Mouse (Mus musculus): ENCODE data around the gene Laptm4a. TPM values are rescaled to one million over a fixed set of nuclear protein-coding genes. Genes with fewer than 3 reads are reported as not detected.

The Laptm4a gene
- 140 and 163 TPM in 2 replicates for polyA plus RNA-seq (2012; rRNA removed)

DNA sequence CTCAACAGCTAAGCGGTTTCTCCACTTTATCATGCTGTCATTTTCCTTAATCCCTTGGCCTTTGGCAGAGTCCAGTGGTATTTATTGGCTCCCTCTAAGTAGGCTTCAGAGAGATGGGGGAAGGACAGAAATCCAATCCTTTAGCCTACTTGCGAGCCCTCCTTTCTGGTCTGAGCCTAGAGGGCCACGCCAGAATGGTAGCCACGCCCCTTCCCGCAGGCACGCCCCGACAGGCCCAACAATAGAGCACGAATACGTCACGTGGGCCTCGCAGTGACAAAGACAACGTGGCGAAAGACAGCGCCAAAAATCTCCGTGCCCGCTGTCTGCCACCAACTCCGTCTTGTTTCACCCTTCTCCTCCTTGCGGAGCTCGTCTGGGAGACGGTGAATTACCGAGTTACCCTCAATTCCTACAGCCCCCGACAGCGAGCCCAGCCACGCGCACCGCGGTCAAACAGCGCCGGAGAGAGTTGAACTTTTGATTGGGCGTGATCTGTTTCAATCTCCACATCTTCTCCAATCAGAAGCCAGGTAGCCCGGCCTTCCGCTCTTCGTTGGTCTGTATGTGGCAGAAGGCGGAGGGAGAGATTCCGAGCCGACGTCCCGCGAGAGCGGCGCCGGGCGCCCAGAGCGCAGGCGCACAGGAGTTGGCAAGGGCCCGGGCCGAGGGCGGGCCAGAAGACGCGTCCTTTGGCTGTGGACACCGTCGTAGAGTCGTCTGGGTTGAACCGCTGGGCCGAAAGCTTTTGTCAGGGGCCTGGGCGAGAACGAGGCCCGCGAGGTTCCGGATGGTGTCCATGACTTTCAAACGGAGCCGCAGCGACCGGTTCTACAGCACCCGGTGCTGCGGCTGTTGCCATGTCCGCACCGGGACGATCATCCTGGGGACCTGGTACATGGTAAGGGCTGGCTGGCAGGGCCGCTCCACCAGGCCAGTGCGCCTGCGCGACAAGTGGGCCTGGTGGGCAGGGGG, at the start of gene Laptm4a:
TSS of gene Laptm4a (plus strand) at position 271 of the 975 bp plus-strand sequence.
- peak; percentile 93 for DNase-seq (ENCODE audit: low read depth, low spot score)
- WGBS: under 1% methylated on average over 73 of the region's 73 CpGs

DNA sequence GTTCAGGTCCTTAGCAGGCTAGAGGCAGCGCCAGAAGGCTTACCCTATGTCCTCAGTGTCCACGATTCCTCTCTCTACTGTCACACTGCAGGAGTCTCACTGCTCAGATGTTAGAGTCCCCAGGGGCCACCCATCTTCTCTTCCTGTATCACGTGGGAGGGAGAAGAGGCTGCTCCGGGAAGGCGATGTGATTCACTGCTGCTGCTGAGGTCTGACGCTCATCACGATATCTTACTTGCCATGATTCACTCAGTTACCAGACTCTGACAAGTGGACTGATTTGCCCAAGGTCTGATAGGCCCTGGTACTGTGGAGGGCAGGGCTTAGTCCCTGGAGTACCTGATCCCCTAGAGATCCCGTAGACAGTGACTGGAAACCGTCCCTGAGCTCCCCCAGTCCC, 45.9 kb upstream of the Laptm4a start:
- DNase-seq (ENCODE audit: low read depth, low spot score): no peak
- WGBS: 78% methylated on average over 9 of the region's 9 CpGs

DNA sequence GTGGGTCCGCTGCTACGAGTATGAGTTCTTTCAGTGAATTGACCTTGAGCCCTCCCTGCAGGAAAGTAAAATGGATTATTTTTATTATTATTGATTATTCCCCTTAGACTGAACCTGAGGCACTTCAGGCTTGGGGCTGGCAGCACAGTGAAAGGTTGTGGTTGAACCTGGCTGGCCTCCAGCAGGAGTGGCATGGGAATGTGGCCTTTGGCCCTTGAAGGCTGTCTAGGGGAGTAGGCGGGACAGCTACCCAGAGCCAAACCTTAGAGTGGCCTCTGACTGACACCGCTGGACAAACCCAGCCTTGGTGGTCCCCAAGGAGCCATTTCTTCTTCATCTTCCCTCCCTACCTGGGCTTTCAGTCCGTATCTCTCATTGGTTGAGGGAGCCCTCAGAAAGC, 44.6 kb upstream of the Laptm4a start:
- 32% methylated on average over 5 of the region's 5 CpGs for WGBS
- DNase-seq (ENCODE audit: low read depth, low spot score): peak; percentile 77

DNA sequence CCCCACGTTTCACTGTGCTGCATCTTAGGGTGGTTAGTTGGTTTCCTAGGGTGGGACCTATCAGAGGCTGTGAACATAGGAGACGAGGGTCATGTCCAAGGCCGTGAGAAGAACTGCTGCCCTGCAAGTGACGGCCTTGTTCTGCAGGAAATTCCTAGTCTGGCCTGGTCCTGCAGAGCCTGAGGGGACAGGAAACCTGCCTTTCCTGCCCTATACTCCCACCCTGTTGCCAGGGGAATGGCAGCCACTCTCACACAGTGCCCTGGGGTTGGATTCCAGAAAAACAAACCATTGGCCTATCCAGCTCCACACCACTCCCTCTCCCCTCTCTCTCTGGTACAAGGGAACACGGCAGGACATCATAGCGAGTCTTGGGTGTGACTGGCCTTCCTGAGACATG, 44.1 kb upstream of the Laptm4a start:
- DNase-seq (ENCODE audit: low read depth, low spot score): no peak
- WGBS: 36% methylated on average over 6 of the region's 6 CpGs

DNA sequence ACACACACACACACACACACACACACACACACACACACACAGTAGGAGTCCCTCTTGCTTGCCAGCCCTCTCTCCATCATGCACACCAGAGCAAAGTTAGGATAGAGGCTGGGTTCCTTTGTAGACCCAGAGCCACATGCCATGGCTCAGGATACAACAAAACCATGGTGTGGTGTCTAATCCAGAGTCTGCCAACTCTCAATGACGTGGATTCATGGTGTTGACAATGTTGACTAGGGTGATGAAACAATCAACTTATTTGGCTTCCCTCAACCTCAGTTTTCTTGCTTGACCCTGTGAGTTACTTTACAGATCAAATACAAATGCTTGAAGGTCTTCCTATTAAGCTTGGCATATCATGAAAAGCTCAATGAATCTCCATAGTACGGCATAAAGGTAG, 42.7 kb upstream of the Laptm4a start:
- DNase-seq (ENCODE audit: low read depth, low spot score): no peak

DNA sequence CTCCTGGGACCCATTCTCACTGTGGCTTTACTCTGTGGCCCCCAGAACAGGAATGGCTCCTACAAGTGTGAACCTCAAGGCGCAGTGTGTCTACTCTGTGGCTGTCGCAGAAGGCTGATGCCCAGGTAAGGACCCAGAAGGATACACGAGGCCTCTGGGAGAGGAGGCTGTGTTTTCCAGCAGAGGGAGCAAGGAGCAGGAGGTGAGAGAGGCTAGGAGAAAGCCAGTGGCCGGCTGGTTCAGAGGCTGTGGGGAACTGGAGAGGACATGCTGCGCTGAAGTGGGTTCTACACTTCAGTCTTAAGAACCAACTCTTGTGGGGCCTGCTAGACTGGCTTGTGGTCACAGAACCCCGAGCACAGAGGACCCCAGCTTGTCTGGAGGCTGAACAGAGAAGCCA, 42.1 kb upstream of the Laptm4a start:
- DNase-seq (ENCODE audit: low read depth, low spot score): no peak
- 73% methylated on average over 6 of the region's 6 CpGs for WGBS

More for the DNA sequence above, 42.7 kb upstream of the Laptm4a start:
- WGBS: 84% methylated on average over 2 of the region's 2 CpGs

DNA sequence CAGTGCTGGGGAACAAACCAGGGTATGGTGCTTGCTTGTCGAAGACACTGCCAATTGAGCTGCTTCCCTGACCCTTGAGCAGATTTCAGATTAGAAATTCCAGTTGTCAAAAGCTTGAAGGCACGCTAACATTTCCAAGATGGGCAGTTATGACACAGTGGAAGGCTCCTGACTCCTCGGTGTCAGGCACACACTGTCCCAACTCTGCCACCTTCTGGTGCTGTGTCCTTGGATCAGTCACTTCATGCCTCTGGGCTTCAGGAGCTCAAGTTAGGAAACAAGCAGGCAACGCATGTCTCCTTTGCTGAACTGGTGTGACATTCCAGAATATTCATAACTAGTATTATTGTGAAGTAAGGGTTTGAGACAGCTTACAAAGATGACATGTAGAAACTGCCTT, 39.7 kb upstream of the Laptm4a start:
- WGBS: 25% methylated on average over 4 of the region's 4 CpGs
- no peak for DNase-seq (ENCODE audit: low read depth, low spot score)

DNA sequence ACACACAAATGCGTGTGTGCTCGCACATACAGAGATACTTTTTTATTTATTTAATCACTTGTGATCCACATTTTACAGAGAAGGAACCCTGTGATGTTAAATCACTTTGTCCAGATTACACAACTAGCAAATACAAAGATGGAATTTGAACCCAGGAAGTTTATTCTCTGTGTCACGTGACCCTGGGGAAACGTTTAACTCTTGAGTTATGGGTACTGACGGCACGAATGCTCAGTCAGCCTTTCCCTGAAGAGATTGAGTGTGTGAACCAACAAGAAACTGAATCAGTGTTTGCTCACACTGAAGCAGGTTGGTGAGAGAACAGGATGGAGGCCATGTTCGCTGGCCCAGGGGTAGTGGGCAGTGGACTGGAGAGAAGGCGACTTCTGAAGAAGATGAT, 39.1 kb upstream of the Laptm4a start:
- DNase-seq (ENCODE audit: low read depth, low spot score): peak; percentile 87
- 30% methylated on average over 8 of the region's 8 CpGs for WGBS

DNA sequence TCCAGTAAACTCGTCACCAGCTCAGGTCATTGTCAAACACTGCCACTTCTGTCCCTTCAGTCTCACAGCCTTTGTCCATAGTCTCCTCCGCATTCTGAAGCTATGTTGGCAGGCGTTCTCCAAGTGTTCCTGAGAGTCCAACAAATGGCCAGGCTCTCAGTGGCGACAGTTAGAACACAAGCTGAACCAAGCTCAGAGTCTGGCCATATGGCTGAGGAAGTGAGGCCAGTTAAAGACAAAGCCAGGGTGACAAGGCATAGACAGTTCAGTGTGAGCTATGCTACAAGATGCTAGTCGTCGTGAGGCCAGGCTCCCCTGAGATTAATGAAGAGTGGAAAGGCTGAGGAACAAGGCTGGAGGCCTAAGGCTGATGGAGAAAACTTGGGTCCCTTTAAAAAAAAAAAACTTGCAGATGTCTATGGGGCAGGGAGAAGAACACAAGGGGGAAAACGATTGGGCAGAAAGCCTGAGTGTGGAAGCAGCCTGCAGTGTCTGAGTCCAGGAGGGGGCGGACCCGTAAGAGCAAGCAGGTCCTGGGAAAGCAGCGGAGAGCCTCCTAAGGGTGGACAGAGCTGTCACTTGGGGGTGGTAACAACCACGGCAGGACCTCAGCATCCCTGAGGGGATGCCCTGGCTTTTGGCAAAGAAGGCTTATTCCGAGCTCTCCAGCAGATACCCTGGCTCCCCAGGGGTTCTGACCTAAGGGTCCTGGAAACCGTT, 36.9 kb upstream of the Laptm4a start:
- no peak for DNase-seq (ENCODE audit: low read depth, low spot score)
- WGBS: 31% methylated on average over 13 of the region's 13 CpGs

DNA sequence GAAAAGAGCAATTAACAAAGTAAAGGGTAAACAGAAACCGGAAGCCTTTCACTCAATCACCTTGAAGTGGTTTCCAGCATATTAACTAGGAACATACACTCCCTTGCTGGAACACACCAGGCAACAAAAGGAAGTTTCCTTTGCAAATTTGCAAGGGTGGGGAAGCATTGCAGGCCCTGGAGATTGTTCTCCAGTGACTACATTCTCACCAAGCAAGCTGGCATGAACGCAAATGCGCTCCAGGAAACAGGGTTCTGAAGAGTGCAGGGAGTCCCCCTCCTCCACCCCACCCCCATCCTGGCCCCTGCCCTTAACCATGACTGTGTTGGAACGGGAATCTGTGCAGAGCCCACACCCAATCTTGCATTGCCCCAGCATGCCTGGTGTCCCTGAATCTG, 36.3 kb upstream of the Laptm4a start:
- 18% methylated on average over 4 of the region's 4 CpGs for WGBS

DNA sequence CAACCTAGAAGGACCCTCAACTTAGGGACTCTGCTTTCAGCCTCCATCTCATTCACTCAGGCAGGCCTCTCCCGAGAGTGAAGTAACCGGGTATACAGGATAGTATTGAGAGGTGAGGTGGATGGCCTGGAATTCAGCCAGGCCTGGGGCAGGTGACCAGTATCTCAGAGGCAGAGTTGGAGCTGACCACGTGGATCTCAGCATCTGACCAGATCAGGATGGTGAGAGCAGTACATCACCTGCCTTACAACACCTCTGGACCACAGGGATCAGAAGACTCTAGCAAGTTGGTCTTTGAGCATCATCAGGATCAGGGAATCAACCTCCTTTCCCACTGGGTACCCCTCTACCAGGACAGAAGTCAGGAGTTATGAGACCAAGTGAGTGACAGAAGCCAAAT, 35.5 kb upstream of the Laptm4a start:
- 39% methylated on average over 3 of the region's 3 CpGs for WGBS
- DNase-seq (ENCODE audit: low read depth, low spot score): no peak

More for the DNA sequence above, 36.3 kb upstream of the Laptm4a start:
- DNase-seq (ENCODE audit: low read depth, low spot score): no peak

DNA sequence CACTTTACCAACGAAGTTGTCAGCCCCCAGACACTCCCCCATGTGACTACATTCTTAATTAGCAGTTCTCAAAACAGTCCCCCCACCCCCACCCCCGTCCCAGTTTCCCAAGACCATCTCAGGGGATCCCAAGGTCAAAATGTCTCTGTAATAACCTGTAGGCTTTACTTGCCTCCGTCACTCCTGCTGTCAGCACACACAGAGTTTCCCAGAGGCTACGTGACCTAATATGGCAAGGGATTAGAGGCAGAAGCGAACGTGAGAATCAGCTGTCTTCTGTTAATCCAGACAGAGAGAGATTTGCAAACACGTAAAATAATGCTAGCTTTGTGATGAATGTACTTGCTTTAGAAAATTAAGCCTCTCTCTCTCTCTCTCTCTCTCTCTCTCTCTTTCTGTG, 33.0 kb upstream of the Laptm4a start:
- DNase-seq (ENCODE audit: low read depth, low spot score): no peak
- WGBS: 61% methylated on average over 7 of the region's 7 CpGs

DNA sequence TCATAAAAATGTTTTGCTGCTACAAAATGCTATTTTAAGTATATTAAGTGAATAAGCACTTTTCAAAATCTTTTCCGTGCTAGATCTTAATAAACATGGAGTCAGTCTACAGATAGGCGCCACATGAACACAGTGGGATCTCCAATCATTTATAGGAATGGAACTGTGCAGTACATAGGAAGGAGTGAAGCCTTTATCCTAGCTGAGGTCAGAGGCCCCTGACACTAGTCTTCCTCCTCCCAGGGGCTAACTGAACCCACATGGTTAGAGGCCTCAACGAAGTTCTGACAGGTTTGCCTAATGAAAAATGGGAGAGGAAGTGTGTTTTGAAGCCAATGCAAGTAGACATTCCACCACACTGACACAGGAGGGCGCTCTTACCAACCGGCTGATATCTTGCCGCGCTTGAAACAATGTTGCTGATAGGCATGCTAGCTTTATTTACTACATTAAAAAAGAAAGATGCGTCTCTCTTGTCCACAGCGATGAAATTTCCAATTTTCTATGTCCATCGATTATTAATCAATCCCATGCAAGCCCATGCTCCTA, 32.3 kb upstream of the Laptm4a start:
- DNase-seq (ENCODE audit: low read depth, low spot score): no peak
- WGBS: 20% methylated on average over 10 of the region's 10 CpGs

DNA sequence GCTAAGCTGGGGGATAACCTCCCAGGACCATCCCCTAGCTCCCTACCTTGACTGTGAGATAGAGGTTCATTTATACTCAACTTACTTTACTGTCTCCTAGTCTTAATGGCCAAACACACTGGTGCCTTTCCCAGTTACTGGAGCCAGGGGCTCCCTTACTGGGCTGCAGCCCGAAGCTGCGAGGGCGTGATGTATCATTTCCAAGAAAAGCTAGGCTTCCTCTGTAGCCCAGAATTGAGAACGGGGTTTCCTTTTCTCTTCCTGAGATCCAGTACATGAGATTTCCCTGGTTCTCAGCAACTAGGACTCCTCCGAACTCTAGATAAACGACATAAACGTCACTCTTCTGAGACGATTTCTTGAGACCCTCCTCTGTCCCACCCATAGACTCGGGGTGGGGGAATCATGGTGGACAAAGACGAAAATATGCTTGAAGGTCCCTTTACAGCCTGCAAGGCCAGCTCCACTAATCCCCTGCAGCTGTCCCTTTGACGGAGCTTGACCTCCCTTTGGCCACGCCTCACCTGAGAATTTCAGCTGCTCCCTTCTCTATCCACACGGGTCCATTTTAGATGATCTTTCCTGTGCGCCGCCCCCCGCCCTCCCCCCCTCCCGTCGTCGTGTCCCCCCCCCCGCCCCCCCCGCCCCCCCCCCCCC, 28.5 kb upstream of the Laptm4a start:
- whole genome bisulfite sequencing: 28% methylated on average over 13 of the region's 21 CpGs
- DNase-seq (ENCODE audit: low read depth, low spot score): no peak

DNA sequence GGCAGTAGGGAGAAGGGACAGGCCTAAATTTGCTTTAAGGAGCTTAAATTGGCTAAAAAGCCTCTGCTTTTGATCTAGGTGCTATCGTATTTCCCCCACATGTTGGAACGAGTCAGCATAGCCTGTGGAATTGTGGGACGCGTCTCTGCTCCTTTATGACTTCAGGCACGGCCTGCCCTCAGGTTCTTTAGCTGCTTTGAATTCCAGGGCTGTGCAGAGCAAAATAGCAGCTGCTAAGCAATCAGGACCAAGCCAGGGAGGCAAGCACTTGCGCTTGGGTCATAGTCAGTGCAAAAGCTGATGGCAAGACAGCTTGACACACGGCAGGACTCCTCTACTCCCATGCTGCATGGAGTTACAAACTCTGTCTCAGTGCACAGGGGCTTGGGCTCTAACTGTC, 24.3 kb upstream of the Laptm4a start:
- 48% methylated on average over 7 of the region's 7 CpGs for WGBS
- no peak for DNase-seq (ENCODE audit: low read depth, low spot score)

DNA sequence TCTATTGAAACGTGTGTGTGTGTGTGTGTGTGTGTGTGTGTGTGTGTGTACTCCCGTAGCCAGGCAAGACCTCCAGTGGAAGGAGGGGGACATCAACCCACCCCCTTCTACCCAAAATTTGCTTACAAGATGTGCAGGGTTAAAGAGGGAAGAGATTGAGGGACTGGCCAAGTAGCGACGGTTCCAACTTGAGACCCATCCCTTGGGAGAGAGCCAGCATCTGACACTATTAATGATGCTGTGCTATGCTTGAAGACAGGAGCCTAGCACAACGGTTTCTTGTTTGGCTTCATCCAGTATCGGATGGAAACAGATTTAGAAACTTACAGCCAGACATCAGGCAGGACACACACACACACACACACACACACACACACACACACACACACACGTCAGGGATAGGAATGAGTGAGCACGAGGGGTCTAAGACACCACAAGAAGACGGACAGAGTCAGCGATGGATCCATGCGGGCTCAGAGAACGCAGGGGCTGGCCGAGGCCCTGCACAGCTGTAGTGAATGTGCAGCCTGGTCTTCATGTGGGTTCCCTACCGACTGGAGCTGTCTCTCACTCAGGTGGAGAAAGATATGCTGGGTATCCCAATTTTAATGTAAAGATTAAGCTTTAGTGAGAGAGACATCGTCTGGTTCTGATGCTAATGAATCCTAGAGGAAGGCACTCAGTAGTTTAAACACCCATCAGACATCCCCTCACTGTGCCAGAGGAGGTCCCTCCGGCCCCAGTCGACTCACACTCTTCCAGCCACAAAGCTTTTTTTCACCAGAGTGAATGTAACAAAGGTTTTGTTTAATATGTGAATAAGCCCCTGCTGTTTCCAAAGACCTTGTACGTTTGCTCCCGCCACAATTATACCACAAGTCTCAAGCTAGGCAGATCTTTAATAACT, 22.3 kb upstream of the Laptm4a start:
- whole genome bisulfite sequencing: 77% methylated on average over 19 of the region's 19 CpGs

DNA sequence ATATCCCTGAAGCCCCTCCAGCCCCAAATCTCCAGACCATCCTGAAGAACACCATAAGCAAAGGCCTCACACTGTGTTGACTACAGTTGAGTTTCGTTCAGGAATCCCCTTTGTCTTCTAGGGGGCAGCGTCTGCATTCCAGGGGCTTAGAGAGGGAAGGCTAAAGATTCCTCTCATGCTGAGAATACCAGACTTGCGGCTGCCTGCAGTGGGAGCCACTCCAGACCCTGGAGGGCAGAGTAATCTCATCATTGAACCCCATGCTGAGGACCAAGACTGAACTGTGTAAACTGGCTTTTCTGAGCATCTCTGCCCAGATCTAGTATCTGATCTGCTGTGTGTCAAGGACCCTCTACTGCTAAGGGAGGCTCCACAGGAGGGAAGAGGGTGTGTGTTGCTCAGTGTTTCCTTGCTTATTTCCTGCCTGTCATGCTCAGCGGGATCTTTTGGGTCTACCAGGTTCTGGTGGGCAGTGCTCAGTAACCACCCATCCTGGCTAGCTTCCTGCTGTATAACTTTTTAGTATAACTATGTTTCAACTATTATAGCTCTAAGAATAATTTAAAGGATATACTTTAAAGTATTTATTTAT, 21.3 kb upstream of the Laptm4a start:
- 69% methylated on average over 4 of the region's 4 CpGs for WGBS

More for the DNA sequence above, 22.3 kb upstream of the Laptm4a start:
- DNase-seq (ENCODE audit: low read depth, low spot score): no peak

DNA sequence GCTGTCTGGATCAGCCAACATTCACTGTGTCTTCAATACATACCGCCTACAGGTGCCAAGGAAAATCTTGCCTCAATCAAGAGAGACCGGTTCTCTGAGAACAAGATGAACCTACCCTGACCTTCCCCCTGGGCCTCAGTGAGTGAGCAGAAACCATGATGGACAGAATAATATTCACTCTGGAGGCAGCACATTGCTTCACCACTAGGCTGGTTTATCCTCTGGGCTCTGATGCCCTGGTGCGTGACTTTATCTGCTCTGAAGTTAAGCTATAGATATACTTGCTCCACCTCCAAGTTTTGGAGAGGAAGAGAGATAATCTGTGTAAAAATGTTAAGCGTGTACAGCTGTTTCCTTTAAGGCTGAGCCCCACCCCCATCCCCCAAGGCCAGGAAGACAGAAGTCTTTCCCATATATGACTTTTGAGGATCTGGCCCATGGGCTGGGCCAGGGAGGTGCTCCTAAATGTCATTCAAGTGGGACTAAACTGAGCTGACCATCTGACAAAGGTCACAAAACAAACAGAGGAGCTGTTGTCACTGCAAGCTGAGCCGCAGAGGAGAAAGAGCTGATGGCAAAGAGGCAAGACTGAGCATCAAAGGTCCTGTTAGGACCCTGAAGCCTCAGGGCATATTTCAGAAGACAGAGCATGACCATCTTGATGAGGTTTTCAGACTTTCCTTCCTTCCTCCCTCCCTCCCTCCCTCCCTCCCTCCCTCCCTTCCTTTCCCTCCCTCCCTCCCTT, 20.4 kb upstream of the Laptm4a start:
- WGBS: 46% methylated on average over 5 of the region's 5 CpGs
- no peak for DNase-seq (ENCODE audit: low read depth, low spot score)

More for the DNA sequence above, 21.3 kb upstream of the Laptm4a start:
- no peak for DNase-seq (ENCODE audit: low read depth, low spot score)
